Mouse (Mus musculus) B cell, adult 2 months (primary cell): Measurements from ENCODE around the gene Gripap1.

Experiments used
- DNase-seq, 2 experiments: peaks; one replicate each; pipeline ENCODE4 v3.0.0; 2022

The Gripap1 gene

DNA sequence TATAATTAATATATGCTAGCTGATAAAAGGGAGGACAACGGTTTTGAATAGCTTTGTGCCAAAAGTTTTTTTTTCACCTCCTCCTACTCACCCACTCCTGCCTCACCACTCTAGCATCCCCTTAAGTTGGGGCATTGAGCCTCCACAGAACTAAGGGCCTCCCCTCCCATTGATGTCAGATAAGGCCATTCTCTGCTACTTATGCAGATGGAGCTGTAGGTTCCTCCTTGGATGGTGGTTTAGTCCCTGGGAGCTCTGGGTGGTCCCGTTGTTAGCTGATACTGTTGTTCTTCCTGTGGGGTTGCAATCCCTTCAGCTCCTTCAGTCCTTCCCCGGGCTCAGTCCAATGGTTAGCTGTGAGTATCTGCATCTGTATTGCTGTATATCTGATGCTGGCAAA, 10.3 kb upstream of the Gripap1 start:
- no peak for DNase-seq

DNA sequence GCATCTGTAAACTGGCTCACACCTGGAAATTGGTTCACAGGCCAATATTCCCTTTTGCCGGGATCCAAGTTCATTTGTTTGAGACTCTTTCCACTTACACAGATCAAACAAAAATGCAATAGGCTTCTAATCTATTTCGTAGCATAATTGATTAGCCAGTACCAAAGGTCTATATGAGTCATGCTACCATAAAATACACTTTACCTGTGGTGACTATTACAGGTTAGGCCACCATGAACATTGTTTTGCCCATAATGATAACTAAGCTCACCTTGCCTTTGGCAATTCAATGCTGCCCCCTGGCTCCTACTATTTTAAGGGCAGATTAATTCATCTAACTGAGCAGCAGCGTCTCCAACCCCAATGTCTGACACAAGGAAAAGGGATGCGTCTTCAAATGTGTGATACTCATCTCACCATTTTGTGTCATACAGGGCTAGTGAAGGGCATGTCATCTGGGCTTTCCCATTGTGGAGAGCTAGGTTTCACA, 6.9 kb upstream of the Gripap1 start:
- DNase-seq = peak in 1 of 2 experiments; percentile 7

DNA sequence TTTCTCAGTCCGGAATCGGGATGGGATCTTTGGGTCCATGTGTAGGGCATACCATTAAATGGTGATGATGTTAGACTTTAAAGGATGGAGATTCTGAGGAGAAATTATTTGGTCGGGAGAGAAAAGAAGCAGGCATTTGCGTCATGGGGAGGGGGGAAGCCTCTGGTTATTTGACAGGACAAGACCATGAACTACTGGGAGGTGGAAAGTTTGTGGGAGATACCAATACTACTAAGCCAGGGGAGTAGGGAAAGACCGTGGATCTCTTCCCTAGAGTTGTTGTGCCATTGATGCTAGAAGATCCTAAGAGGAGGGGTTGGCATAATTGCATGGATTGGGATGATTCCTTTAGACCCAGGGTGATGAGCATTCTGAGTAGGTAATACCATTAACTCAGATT, 744 bp downstream of the Gripap1 start:
- DNase-seq = no peak

DNA sequence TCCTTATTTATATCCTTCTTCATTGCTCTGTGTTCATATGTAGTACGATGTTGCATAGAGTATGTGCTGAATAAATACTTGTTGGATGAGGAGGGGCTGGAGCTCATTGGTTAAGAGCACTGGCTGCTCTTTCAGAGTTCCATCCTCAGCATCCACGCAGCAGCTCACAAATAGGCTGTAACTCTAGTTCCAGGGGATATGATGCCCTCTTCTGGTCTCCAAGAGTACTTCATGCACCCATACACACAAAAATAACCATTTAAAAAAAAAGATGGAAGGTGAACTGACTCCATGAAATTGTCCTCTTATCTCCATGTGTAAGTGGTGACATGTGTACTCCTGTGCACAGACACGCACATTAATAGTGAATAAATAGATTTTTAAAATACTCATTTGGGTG, 3.8 kb downstream of the Gripap1 start:
- DNase-seq = peak; percentile 16 to 37

DNA sequence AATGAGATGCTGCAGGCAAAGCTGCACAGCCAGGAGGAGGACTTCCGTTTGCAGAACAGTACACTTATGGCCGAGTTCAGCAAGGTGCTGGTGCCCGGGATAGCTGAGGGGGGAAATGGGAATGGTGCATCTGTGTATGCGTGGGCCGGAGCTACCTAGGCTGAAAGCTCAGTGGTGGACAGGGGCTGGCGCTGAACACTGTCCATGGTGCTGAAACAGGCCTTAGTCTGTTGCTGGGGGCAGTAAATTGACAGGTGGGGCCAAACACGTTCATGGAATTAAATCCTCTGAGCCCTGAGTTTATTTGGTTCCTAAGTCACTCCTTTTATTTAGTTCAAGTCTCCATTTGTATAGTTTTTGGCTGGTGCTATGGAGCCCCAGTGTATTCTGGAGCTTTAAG, 5.5 kb downstream of the Gripap1 start:
- peak; percentile 25 to 38 for DNase-seq

DNA sequence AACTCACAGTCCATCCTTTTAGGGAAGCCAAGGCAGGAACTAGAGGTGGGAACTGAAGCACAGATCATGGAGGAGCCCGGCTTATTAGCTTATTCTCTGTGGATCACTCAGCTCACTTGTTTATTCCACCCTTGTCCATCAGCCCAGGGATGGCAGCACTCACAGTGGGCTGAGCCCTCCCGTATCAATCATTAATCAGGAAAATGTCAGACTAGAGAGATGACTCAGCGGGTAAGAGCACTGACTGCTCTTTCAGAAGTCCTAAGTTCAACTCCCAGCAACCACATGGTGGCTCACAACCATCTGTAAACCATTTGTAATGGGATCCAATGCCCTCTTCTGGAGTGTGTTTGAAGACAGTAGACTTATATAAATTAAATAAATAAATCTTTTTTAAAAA, 7.8 kb downstream of the Gripap1 start:
- DNase-seq = no peak

DNA sequence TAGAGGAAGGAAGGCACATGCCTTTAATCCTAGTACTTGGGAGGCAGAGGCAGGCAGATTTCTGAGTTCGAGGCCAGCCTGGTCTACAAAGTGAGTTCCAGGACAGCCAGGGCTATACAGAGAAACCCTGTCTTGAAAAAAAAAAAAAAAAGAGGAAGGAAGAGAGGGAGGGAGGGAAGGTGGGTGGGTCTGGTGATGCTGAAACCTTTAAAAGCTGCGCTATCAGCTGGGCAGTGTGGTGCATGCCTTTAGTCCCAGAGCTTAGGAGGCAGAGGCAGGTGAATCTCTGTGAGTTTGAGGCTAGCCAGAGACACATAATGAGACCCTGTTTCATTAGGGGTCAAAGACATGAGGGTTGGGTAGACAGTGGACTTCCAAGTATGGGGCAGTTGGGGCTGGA, 12.6 kb downstream of the Gripap1 start:
- DNase-seq = peak in 1 of 2 experiments; percentile 3

DNA sequence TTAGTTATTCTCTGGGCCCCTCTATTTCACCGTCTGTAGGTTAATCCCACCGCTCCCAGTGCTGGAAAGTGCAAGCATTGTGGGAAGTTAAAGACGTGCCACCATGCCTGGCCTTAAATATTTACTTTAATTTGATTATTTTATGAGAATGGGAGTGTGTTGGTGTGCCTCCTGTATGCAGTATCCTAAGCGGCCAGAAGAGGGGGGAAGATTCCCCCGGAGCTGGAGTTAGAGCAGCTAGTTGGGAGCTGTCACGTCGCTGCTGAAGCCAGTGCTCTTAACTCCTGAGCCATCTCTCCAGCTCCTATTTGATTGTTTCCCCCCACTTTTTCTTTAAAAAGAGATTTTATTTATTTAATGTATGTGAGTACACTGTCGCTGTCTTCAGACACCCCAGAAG, 25.5 kb downstream of the Gripap1 start:
- peak; percentile 51 to 57 for DNase-seq

DNA sequence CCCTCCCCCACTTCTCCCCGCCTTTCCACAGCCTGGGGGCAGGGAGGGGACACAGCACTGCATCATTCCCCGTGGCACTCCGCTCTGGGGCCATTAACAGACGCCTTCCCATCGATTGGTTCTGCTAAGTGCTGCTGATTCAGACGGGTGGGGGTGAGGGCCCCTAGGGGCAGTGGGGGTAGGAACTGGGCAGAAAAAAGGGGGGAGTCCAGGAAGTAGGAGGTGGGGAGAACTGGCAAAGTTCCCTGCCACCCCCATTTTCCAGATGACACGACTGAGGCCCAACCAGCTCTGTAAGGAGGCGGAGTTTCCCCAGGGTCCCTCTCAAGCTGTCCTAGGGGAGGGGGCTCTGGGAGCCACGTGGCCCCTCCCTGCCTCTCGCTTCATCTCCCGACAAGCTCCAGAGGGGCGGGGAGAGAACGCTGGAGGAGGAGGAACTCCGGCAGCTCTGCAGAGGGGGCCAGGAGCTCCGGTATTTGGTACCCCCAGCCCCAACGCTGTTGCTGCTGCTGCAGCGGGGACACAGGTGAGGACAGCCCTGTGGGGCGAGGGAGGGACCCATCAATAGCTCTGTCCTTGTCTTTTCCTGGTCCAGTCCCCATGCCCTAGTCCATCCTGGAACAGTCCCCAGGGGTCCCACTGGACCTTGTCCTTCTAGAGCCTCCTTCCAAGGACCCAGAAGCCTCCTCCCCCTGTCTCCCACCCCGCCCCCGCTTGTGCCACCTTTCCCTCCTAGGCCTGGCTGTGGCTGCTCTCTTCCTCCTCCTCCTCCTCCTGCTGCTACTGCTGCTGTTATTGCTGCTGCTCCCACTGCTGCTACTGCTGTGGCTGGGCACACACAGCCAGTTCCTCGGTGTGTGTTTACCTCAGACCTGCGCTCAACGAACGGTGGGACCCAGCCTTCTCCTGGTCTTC, 32.6 kb downstream of the Gripap1 start, which contains the start of gene Kcnd1:
Gene Kcnd1, plus strand, starts transcription at position 425 of the 915 bp plus-strand sequence.
- DNase-seq = no peak

DNA sequence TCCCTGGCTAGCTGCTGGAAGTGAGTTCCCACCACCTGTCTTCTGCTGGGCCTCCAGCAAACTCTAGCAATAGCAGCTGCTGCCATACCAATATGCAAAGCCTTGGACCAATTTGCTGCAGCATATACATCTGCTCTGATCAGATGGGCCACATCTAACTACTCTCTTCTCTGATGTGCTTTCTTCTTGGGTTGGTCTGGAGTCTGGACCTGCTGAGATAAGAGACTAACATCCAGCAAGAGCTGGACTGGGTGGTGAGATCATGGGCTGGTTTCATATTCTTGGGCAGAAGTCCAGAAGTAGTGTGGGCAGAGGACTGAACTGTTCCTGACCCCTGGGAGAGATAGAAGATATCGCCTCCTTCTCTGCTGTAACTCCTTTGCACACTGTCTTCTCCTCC, 47.6 kb downstream of the Gripap1 start:
- no peak for DNase-seq

DNA sequence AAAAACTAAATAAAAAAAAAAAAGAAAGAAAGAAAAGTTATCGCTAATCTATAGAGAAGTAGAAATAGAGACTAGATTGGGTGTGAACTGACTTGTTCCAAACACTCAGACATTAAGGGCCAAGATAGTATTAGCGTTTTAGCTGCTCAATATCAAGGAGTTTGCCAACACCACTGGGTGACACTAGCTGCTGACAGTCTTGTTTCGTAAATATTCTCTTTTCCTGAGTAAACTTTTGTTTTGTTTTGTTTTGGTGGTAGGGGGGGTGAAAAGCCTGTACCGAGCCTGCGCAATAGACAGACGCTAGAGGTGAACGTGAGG, 51.2 kb downstream of the Gripap1 start:
- DNase-seq = no peak

DNA sequence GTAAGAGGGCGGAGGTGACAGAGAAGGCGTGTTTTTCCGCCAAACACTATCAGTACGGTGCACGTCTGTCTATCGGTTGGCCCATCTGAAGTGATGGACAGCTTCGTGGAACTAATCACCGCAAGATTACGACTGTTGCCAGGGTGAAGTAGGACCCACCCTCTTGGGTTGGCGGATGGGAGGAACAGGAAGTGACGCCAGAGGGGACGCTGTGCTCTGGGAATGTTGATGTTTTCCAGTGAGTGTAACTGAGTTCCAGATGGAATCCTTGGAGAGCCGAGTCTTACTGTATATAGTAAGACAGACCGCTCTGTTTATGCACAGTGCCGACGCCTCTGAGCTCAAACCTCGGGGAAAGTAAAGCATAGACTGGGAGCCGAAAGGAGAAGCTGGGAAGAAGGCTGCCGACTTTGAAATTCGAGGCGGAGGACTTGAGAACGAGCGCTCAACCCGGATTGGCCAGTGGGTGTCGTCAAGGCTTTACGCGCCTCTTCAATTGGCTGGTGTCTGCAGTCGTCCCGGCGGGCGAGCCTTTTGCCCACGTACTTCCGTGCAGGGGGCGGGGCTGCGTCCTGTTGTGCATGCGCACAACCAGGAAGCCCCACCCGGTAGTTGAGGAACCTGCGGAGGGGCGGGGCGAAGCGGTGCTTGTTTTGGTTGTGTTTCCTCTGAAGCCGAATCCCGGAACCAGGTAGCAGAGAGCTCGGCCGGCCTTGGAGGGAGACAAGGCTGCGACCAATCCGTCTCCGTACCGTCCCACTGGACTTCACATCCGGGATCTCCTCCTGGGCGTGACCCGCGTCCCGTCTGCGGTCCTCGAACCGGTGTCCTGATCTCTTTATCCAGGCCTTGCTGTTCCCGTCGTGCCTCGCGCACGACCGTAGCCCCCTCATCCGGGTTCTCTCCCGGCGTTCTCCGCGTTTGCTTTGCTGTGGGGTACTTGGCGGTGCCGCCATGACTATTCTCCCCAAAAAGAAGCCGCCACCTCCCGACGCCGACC, 51.9 kb downstream of the Gripap1 start, which contains the start of gene Otud5:
Gene Otud5, plus strand, starts transcription at position 202 of the 1,000 bp plus-strand sequence.
- peak; percentile 93 to 95 for DNase-seq

DNA sequence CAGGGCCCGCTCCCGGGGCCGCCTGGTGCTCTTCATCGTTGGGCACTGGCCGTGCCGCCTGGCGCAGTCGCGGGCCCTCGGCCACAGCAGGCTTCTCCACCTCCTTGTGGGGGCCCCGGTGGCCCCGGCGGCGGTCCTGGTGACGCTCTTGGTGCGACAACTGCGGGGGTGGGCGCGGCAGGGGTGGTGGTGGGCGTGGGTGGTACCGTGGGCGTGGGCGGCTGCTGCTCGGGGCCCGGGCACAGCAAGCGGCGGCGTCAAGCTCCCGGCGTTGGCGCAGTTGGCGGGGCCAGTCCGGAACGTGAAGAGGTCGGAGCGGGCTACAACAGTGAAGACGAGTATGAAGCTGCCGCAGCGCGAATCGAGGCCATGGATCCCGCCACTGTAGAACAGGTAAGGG, 52.8 kb downstream of the Gripap1 start:
- peak in 1 of 2 experiments; percentile 33 for DNase-seq

DNA sequence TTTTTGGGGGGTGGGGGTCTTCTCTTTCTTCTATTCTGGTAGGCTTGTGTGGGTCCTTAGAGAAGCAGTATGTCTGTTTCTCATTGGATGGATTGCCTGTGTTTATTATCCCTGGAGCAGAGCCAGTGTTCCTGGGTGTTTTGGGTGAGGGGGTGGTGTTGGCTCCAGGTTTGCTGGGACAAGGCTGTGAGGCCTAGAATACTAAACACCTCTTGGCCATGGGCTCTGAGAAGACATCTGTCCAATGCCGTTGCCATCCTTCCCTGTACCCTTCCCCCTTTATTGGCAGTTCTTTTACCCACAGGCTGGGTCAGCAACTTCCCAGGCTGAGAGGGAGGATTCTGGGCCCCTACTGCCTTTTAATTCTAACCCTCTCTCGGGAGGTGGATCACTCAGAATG, 58.3 kb downstream of the Gripap1 start:
- no peak for DNase-seq

DNA sequence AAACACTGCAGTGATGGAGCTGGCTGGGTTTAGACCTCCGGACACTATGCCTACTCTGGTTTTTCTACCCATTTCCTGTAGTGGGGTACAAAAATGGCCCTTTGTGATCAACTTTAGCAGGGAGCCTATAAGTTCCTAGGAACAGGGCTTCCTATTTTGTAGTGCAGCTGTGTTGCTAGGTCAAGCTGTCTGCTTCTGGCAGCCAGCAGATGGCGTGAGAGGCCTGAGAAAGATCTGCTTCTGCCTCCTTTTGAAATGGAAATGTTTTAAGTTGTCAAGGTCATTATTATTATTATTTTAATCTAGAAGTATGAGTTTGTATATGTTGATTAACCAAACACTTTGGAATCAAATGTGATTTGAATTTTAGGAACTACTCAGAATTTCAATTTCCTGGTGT, 65.0 kb downstream of the Gripap1 start:
- DNase-seq = peak; percentile 64 to 67

DNA sequence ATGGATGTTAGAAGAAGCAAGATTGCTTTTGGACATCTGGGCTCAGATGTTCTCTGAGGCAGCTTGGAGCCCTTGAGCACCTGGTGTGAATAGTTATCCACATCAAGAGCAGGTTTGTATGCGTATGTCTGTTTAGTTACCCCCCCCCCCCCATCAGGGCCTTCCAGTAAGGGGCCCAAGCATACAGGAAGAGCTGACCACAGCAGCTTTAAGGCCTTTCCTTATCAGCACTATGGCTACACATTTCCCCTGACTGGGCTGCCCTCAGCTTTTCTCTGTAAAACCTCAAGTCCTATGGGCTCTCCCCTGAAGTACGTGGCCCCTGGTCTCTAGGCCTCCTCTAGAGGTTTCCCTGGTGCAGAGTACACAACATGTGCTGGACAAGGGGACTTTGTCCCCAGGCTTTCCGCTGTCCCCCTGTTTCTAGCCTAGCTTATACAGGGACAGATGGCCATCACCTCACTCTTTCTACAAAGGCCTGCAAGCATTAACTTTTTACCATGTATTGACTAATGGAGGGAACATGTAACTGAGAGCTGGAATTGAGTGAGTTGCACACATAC, 69.7 kb downstream of the Gripap1 start:
- DNase-seq = no peak

DNA sequence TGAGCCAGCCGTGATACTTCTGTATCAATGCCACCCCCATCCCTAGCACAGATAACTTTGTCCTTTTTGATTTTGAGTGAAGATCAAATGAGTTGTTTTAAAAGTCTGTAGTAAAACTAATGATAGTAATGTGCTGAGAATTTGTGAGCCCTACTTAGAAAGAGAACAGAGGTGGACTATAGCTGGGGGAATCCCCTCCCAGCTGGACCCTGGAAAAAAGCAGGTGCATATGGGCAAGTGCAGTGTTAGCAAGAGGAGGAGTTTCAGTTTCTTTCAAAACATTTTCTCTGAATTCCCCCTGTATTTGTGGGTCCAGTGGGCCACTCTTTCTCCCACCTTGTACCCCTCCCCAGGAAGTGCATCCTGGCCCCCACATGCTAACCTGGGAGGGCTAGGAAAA, 73.6 kb downstream of the Gripap1 start:
- DNase-seq = no peak

DNA sequence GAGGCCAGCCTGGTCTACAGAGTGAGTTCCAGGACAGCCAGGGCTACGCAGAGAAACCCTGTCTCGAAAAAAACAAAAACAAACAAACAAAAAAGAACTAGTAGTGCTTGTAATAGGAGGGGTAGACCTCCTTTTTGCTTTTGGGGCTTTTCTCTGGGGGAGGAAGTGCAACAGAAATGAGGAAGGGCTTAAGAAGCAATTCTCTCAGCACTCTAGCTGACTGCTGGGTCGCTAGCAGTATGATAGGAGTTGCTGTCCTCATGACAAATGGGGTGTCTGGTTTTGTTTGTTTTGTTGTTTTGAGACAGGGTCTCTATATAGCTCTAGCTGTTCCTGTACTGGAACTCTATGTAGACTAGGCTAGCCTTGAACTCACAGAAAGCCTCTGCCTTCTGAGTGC, 75.0 kb downstream of the Gripap1 start:
- peak; percentile 31 to 35 for DNase-seq

DNA sequence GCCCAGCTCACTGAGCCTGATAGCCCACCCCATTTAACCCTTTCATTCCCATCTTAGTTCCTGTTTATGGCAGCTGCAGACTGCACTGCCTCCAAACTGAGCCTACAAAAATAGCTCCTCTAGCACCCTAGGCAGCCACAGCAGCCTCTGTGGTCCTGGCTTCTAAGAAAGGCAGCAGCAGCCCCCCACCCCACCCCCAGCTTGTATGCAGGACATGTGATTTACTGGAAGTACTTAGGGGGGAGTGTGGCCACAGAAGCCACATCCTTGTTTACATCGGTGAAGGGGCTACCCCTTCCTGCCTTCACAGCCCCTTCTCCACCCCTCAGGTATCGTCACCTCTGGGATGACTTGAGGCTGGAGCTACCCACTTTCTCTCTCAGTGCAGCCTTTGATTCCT, 75.8 kb downstream of the Gripap1 start:
- DNase-seq = peak; percentile 29 to 32

DNA sequence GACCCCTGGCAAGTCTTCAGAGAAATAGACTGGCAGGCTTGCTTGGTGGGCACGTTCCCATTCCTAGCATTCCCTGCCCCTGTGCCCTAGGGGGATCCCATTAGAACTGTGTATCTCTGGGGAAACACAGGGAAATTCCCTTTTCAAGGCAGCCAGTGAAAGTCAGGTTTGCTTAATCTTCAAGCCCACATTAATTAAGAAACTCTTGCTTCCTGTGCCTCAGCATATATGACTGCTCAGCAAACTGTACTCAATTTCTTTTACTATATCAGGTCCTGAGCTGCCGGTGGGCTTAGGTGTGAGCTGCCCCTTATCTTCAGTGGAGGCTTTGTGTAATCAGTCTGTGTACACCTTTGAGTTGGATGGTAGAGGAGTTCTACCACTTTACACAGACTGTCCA, 76.2 kb downstream of the Gripap1 start:
- no peak for DNase-seq

DNA sequence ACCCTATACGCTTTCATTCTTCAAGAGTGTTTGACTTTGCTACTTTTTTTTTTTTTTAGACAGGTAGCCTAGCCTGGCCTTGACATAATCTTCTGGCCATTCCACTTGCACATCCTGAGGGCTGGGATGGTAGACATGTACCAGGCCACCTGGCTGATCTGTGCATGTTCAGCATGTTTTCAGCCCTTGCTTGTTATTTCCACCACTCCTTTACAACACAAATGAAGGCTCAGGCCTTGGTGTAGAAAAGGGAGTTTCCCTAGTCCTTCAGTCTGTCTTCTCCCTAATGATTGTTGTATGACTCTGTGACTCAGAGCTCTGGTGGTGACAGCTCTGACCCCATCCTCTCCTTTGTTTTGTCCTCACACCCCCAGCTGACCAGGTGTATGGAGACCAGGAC, 77.6 kb downstream of the Gripap1 start:
- DNase-seq = no peak

DNA sequence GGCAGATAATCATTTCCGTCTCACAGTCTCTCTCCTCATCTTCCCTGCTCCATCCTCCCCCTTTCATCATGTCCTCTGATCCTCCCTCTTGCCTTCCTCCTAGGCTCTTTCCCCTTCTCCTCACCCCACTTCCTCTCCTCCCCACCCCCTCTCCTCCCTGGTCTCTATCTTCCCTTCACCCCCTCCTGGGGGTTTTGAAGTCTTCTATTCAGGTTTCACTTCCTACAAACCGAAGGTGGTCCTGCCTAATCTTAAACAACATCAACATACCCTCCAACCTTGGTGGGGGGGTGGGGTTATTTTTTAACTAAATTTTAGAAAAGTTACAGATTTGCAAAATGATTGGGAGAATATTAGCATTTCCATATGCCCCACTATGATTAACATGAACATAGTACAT, 78.9 kb downstream of the Gripap1 start:
- DNase-seq = no peak

DNA sequence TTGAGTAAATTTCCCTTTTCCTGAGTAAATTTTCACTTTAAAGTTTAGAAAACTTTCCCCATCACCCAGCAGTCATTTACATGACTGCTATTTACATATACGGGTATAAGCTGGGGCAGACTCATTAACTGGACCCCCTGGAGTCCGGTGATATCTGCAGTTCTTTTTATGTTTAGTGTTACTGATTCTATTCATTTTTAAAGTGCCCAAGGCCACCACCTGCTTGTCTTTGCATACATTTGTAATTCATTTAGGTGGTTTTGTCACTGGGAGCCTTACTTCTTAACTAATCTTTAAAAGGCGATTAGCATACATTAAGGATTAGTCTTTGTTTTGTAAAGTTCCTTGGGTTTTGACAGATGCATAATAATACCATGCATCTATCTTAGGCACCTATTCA, 80.3 kb downstream of the Gripap1 start:
- DNase-seq = no peak
